Comparison of ENCODE assay signal across 8 mouse cellular contexts in genomic region chr5:29435491-29435890, GRCm38 (mm10). TPM values are rescaled to one million over a fixed set of nuclear protein-coding genes. Genes with fewer than 3 reads are reported as not detected.
DNase-seq lines count a peak whose midpoint lies in the region; ATAC-seq and TF ChIP-seq lines count a peak whose summit lies in the region.

No protein-coding gene starts in this region.

- H3K4me2 ChIP-seq in CH12.LX (ENCODE audit: insufficient read depth, low read depth, poor library complexity, severe bottlenecking): peak overlapping the region; percentile 69
- H3K4me2 ChIP-seq in forebrain, postnatal 0 days (ENCODE audit: low read depth): peak overlapping the region; percentile 94
- peak overlapping the region; percentile 88 for H3K4me2 ChIP-seq in liver, embryonic 15.5 days

- peaks cover 32% of the 10 kb centered on the region for H3K79me2 ChIP-seq in CH12.LX (replicated peaks; ENCODE audit: control insufficient read depth, extremely low read depth, insufficient read depth, poor library complexity, severe bottlenecking)

- no peak for TF ChIP-seq EP300 in CH12.LX (IDR thresholded peaks at IDR 0.05; ENCODE audit: low read length)

- DNase-seq in gastrocnemius, adult 2 months: no peak
- no peak for DNase-seq in gastrocnemius, postnatal 10 days
- no peak for DNase-seq in CH12.LX (ENCODE audit: extremely low read depth)
- DNase-seq in forebrain, postnatal 0 days: no peak
- DNase-seq in adrenal gland, postnatal 36 days: no peak
- DNase-seq in right cerebral cortex, postnatal 36 days (ENCODE audit: low spot score in 2 of 2): no peak
- DNase-seq in embryo, embryonic 10.5 days (ENCODE audit: low spot score): no peak

- 55% methylated on average over 8 of the region's 8 CpGs for WGBS in forebrain, postnatal 0 days
- 26% methylated on average over 8 of the region's 8 CpGs for WGBS in liver, embryonic 15.5 days (ENCODE audit: insufficient replicate concordance)

- H3K9ac ChIP-seq in CH12.LX (ENCODE audit: insufficient read depth, low read depth): peak overlapping the region; percentile 69
- H3K9ac ChIP-seq in forebrain, postnatal 0 days: peak overlapping the region; percentile 75
- H3K9ac ChIP-seq in liver, embryonic 15.5 days: peak overlapping the region; percentile 75

- H3K4me1 ChIP-seq in CH12.LX (ENCODE audit: control insufficient read depth in 1 of 2, insufficient read depth in 2 of 2): peaks cover 2 to 39% of the 10 kb centered on the region in 2 experiments
- H3K4me1 ChIP-seq in forebrain, postnatal 0 days (ENCODE audit: insufficient read depth): peaks cover 22% of the 10 kb centered on the region
- peaks cover 26% of the 10 kb centered on the region for H3K4me1 ChIP-seq in liver, embryonic 15.5 days (replicated peaks)

- no peak for TF ChIP-seq RAD21 in CH12.LX (IDR thresholded peaks at IDR 0.05; ENCODE audit: low read depth, low read length)

- no peak for ATAC-seq in forebrain, postnatal 0 days
- peak; percentile 52; the same call in 1 of the 2 replicates for ATAC-seq in liver, embryonic 15.5 days (ENCODE audit: insufficient read depth)

- TF ChIP-seq CTCF in gastrocnemius, adult 2 months (IDR thresholded peaks at IDR 0.05): no peak
- TF ChIP-seq CTCF in CH12.LX (conservative IDR thresholded peaks at IDR 0.05 in 1 of 2, IDR thresholded peaks at IDR 0.05 in 1 of 2; ENCODE audit: low read depth in 2 of 2, low read length in 2 of 2): no peak
- no peak for TF ChIP-seq CTCF in forebrain, postnatal 0 days (IDR thresholded peaks at IDR 0.05; ENCODE audit: low read depth)

- intact Hi-C loops in gastrocnemius, adult 2 months (cut with DNase I): loop anchor here (10.0 kb wide), 1 partner anchor 61 kb away; the partner anchor contains the start of gene Lmbr1

- peaks cover 6% of the 10 kb centered on the region for H3K27me3 ChIP-seq in CH12.LX (replicated peaks)
- H3K27me3 ChIP-seq in forebrain, postnatal 0 days (ENCODE audit: insufficient read depth, low read length): no peaks in the 10 kb centered on the region
- H3K27me3 ChIP-seq in liver, embryonic 15.5 days: peaks cover 25% of the 10 kb centered on the region

- in situ Hi-C loops in CH12.LX (cut with MboI; ENCODE audit: low pct_ligation_motif_present, low pct_unique_long_range_greater_than_20kb, low sequenced_read_pairs): no loop called here

- peak overlapping the region; percentile 80 for H3K4me3 ChIP-seq in gastrocnemius, adult 2 months
- peak overlapping the region; percentile 86 to 94 (median 88) for H3K4me3 ChIP-seq in CH12.LX (replicated peaks in 1 of 3; ENCODE audit: low read depth in 2 of 3, low read length in 2 of 3, poor library complexity in 1 of 3)
- H3K4me3 ChIP-seq in forebrain, postnatal 0 days (ENCODE audit: low read depth, low read length): peak overlapping the region; percentile 80
- H3K4me3 ChIP-seq in liver, embryonic 15.5 days (replicated peaks): peak overlapping the region; percentile 95

- H3K9me3 ChIP-seq in CH12.LX (replicated peaks; ENCODE audit: low read length): no peaks in the 10 kb centered on the region
- no peaks in the 10 kb centered on the region for H3K9me3 ChIP-seq in forebrain, postnatal 0 days (ENCODE audit: low read length)
- no peaks in the 10 kb centered on the region for H3K9me3 ChIP-seq in liver, embryonic 15.5 days (replicated peaks)

- dilution Hi-C loops in CH12.LX (cut with MboI; ENCODE audit: extremely low pct_ligation_motif_present, extremely low pct_unique_long_range_greater_than_20kb, low sequenced_read_pairs): no loop called here

- peak overlapping the region; percentile 88; the same call in 1 of the 2 replicates for H3K27ac ChIP-seq in gastrocnemius, adult 2 months
- no peak overlapping the region for H3K27ac ChIP-seq in CH12.LX (ENCODE audit: insufficient read depth, low read depth)
- no peak overlapping the region for H3K27ac ChIP-seq in forebrain, postnatal 0 days (ENCODE audit: low read depth, low read length)
- peak overlapping the region; percentile 76; the same call in 1 of the 2 replicates for H3K27ac ChIP-seq in liver, embryonic 15.5 days (replicated peaks)

- H3K36me3 ChIP-seq in CH12.LX (replicated peaks in 1 of 2; ENCODE audit: control insufficient read depth in 1 of 2, insufficient read depth in 1 of 2, low read length in 1 of 2): peaks cover 31 to 49% of the 10 kb centered on the region in 2 experiments
- H3K36me3 ChIP-seq in forebrain, postnatal 0 days (ENCODE audit: insufficient read depth): peaks cover 30% of the 10 kb centered on the region
- peaks cover 33% of the 10 kb centered on the region for H3K36me3 ChIP-seq in liver, embryonic 15.5 days (replicated peaks)

- no peak for TF ChIP-seq POLR2A in CH12.LX (IDR thresholded peaks at IDR 0.05; ENCODE audit: low read depth, low read length)

TF ChIP-seq in CH12.LX, 34 proteins besides CTCF, POLR2A, EP300 and RAD21:
- no peak for TF ChIP-seq UBTF (IDR thresholded peaks at IDR 0.05; ENCODE audit: low read depth, low read length)
- TF ChIP-seq MEF2A (IDR thresholded peaks at IDR 0.05; ENCODE audit: borderline replicate concordance, low read depth, low read length): no peak
- no peak for TF ChIP-seq RCOR1 (conservative IDR thresholded peaks at IDR 0.05; ENCODE audit: low read depth, low read length)
- TF ChIP-seq ZNF384 (IDR thresholded peaks at IDR 0.05; ENCODE audit: low read depth, low read length): no peak

RNA-seq across cellular contexts. Expression of gene Nom1, which starts 1.0 kb away (rescaled TPM):
- total RNA-seq in gastrocnemius, adult 2 months (2021): 10 to 100 TPM; 11.2 to 13.6 TPM
- 10 to 100 TPM; 11.8 to 13.6 TPM for total RNA-seq in gastrocnemius, postnatal 10 days (2021)
- total RNA-seq in CH12.LX (2012; rRNA removed) (23.7 and 38.4 TPM in 2 replicates), CH12.LX (2014; rRNA removed) (30.6 and 36.3 TPM in 2 replicates)
- 28.6 and 33.1 TPM in 2 replicates for polyA plus RNA-seq in CH12.LX (2012; ENCODE audit: insufficient read length, low read depth)
- 18.0 and 29.6 TPM in 2 replicates for total RNA-seq in forebrain, postnatal 0 days (2014; rRNA removed)
- polyA plus RNA-seq in forebrain, postnatal 0 days (2015; fragmentation: Nextera tagmentation; extraction: Ambion mirVana): 9.7 and 17.0 TPM in 2 replicates
- 12.7 and 14.9 TPM in 2 replicates for polyA plus RNA-seq in liver, embryonic 15.5 days (2015; fragmentation: Nextera tagmentation; extraction: Ambion mirVana)
- 10 to 100 TPM; 36.3 to 42.3 TPM for total RNA-seq in adrenal gland, postnatal 36 days (2021)

RNA-seq across cellular contexts. Expression of gene Mnx1, which starts 42.8 kb away (rescaled TPM):
- total RNA-seq in gastrocnemius, adult 2 months (2021): not detected
- not detected for total RNA-seq in gastrocnemius, postnatal 10 days (2021)
- 0.21 TPM in 1 of 2 replicates, not detected in the other for total RNA-seq in CH12.LX (2012; rRNA removed)
- total RNA-seq in CH12.LX (2014; rRNA removed): not detected in 2 replicates
- 0.11 TPM in 1 of 2 replicates, not detected in the other for polyA plus RNA-seq in CH12.LX (2012; ENCODE audit: insufficient read length, low read depth)
- not detected in 2 replicates for total RNA-seq in forebrain, postnatal 0 days (2014; rRNA removed)
- polyA plus RNA-seq in forebrain, postnatal 0 days (2015; fragmentation: Nextera tagmentation; extraction: Ambion mirVana): not detected in 2 replicates
- polyA plus RNA-seq in liver, embryonic 15.5 days (2015; fragmentation: Nextera tagmentation; extraction: Ambion mirVana): not detected in 2 replicates
- not detected for total RNA-seq in adrenal gland, postnatal 36 days (2021)

RNA-seq across cellular contexts. Expression of gene Lmbr1, which starts 57.3 kb away (rescaled TPM):
- total RNA-seq in gastrocnemius, adult 2 months (2021): 1 to 10 TPM; 9.0 to 9.8 TPM
- total RNA-seq in gastrocnemius, postnatal 10 days (2021): 10 to 100 TPM in 1 of 2 experiments, 1 to 10 TPM in 1; 9.5 to 11.4 TPM
- not detected in 2 replicates for total RNA-seq in CH12.LX (2012; rRNA removed)
- total RNA-seq in CH12.LX (2014; rRNA removed): not detected in 2 replicates
- polyA plus RNA-seq in CH12.LX (2012; ENCODE audit: insufficient read length, low read depth): not detected in 2 replicates
- total RNA-seq in forebrain, postnatal 0 days (2014; rRNA removed): 38.3 and 41.4 TPM in 2 replicates
- 30.4 and 41.5 TPM in 2 replicates for polyA plus RNA-seq in forebrain, postnatal 0 days (2015; fragmentation: Nextera tagmentation; extraction: Ambion mirVana)
- 2.3 and 2.6 TPM in 2 replicates for polyA plus RNA-seq in liver, embryonic 15.5 days (2015; fragmentation: Nextera tagmentation; extraction: Ambion mirVana)
- total RNA-seq in adrenal gland, postnatal 36 days (2021): 10 to 100 TPM; 10.6 to 12.8 TPM

Comparison
In these comparisons a context has a peak if more than half of its experiments do, and no peak if none do; other contexts are left out.
1. H3K27ac ChIP-seq: peak in gastrocnemius, adult 2 months (single experiment) and liver, embryonic 15.5 days (single experiment); none in CH12.LX (single experiment) and forebrain, postnatal 0 days (single experiment).
2. RNA of gene Lmbr1, which starts 57.3 kb away (total RNA-seq): 38.3 to 41.4 TPM in forebrain, postnatal 0 days, 10.6 to 12.8 TPM in adrenal gland, postnatal 36 days, 9.5 to 11.4 TPM in gastrocnemius, postnatal 10 days and 9.0 to 9.8 TPM in gastrocnemius, adult 2 months; not detected in CH12.LX; every median in the first group is over 4 times any median in the second.
3. Peak in every context shown above with its lines, with median percentiles within 50 percentile points of each other: H3K4me3 ChIP-seq, H3K4me2 ChIP-seq and H3K9ac ChIP-seq.